Mouse (Mus musculus): ENCODE data around the gene Taok1. TPM values are rescaled to one million over a fixed set of nuclear protein-coding genes. Genes with fewer than 3 reads are reported as not detected.
"Not testable (repeated sequence)": the region's sequence is repeated elsewhere in the genome, so short reads cannot be mapped to it uniquely, and the experiment has no call there.

The Taok1 gene
- polyA plus RNA-seq, 1 experiment, result 5.8 TPM

- H3K27me3 ChIP-seq (ENCODE audit: control insufficient read depth, insufficient read depth, low read length), result no peaks in the 10 kb centered on the region
- H3K36me3 ChIP-seq (ENCODE audit: control insufficient read depth, insufficient read depth, low read length), result peaks cover 2% of the 10 kb centered on the region
- H3K27ac ChIP-seq (ENCODE audit: control insufficient read depth, insufficient read depth, low read depth, low read length), result no peak overlapping the region
- no peaks in the 10 kb centered on the region for H3K4me1 ChIP-seq (ENCODE audit: control insufficient read depth, insufficient read depth, low read length)
- TF ChIP-seq POLR2A (IDR thresholded peaks at IDR 0.05; ENCODE audit: control insufficient read depth, low read depth, low read length) (no peak), CTCF (IDR thresholded peaks at IDR 0.05; ENCODE audit: control insufficient read depth, insufficient read depth, insufficient replicate concordance, low read depth, low read length) (no peak)
- H3K4me3 ChIP-seq (ENCODE audit: control insufficient read depth, low read depth, low read length), result no peak overlapping the region
Measured at GRCm38 (mm10) chr11:77545261-77545660, 62.4 kb downstream of the Taok1 start.

DNA sequence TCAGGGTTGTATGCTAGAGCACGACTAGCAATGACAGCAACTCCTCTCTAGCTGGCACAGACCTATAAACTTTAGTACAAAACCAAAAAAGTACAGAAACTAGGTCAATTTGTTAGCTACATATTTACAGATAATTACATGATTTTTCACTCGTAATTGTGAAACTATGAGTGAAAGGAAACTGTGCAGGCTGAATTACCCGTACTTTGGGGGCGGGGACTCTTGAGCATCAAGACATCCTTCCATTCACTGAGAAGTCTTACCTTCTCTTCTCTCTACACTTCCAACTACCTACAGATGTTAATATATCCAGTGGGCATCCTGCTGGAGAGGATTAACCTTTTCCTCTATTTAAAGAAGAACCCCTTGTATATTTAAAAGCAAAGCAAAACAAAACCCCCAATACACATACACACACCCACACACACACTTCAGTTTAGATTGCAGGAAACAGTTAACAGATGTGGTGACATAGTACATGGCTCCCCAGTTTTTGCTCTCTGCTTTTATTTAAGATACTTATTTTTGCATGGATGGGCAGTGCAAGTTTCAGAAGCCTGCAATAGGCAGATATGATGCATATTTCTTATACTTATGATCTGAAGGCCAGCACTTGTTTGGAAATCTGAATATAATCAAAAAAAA lies 75.3 kb downstream of the Taok1 start:
- Histone ChIP-seq H3K36me3 (ENCODE audit: control insufficient read depth, insufficient read depth, low read length) (no peaks in the 10 kb centered on the region; the same call in 1 of the 2 replicates), H3K4me3 (ENCODE audit: control insufficient read depth, low read depth, low read length) (no peak overlapping the region), H3K4me1 (ENCODE audit: control insufficient read depth, insufficient read depth, low read length) (no peaks in the 10 kb centered on the region), H3K27me3 (ENCODE audit: control insufficient read depth, insufficient read depth, low read length) (no peaks in the 10 kb centered on the region), H3K27ac (ENCODE audit: control insufficient read depth, insufficient read depth, low read depth, low read length) (no peak overlapping the region)
- TF ChIP-seq CTCF (IDR thresholded peaks at IDR 0.05; ENCODE audit: control insufficient read depth, insufficient read depth, insufficient replicate concordance, low read depth, low read length) (no peak), POLR2A (IDR thresholded peaks at IDR 0.05; ENCODE audit: control insufficient read depth, low read depth, low read length) (no peak)

GRCm38 (mm10) chr11:77530862-77531261 lies 76.8 kb downstream of the Taok1 start:
- Histone ChIP-seq H3K27me3 (ENCODE audit: control insufficient read depth, insufficient read depth, low read length) (no peaks in the 10 kb centered on the region), H3K4me1 (ENCODE audit: control insufficient read depth, insufficient read depth, low read length) (no peaks in the 10 kb centered on the region), H3K27ac (ENCODE audit: control insufficient read depth, insufficient read depth, low read depth, low read length) (no peak overlapping the region), H3K36me3 (ENCODE audit: control insufficient read depth, insufficient read depth, low read length) (no peaks in the 10 kb centered on the region; the same call in 1 of the 2 replicates), H3K4me3 (ENCODE audit: control insufficient read depth, low read depth, low read length) (no peak overlapping the region)
- no peak for TF ChIP-seq POLR2A (IDR thresholded peaks at IDR 0.05; ENCODE audit: control insufficient read depth, low read depth, low read length)
- no peak for TF ChIP-seq CTCF (IDR thresholded peaks at IDR 0.05; ENCODE audit: control insufficient read depth, insufficient read depth, insufficient replicate concordance, low read depth, low read length)

GRCm38 (mm10) chr11:77529644-77530043 lies 78.0 kb downstream of the Taok1 start:
- no peaks in the 10 kb centered on the region for H3K27me3 ChIP-seq (ENCODE audit: control insufficient read depth, insufficient read depth, low read length)
- H3K36me3 ChIP-seq (ENCODE audit: control insufficient read depth, insufficient read depth, low read length), result no peaks in the 10 kb centered on the region; the same call in 1 of the 2 replicates
- no peak overlapping the region for H3K4me3 ChIP-seq (ENCODE audit: control insufficient read depth, low read depth, low read length)
- no peak for TF ChIP-seq POLR2A (IDR thresholded peaks at IDR 0.05; ENCODE audit: control insufficient read depth, low read depth, low read length)
- no peak for TF ChIP-seq CTCF (IDR thresholded peaks at IDR 0.05; ENCODE audit: control insufficient read depth, insufficient read depth, insufficient replicate concordance, low read depth, low read length)
- H3K27ac ChIP-seq (ENCODE audit: control insufficient read depth, insufficient read depth, low read depth, low read length), result no peak overlapping the region
- no peaks in the 10 kb centered on the region for H3K4me1 ChIP-seq (ENCODE audit: control insufficient read depth, insufficient read depth, low read length)

DNA sequence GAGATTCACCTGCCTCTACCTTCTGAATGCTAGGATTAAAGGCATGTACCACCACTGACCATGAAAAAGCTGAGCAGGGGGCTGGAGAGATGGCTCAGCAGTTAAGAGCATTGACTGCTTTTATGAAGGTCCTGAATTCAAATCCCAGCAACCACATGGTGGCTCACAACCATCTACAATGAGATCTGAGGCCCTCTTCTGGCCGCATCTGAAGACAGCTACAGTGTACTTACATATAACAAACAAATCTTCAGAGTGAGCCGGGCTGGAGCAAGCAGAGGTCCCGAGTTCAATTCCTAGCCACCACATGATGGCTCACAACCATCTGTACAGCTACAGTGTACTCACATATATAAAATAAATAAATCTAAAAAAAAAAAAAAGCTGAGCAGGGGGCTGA lies 79.2 kb downstream of the Taok1 start:
- not testable (repeated sequence) for H3K4me1 ChIP-seq (ENCODE audit: control insufficient read depth, insufficient read depth, low read length); H3K27me3 ChIP-seq (ENCODE audit: control insufficient read depth, insufficient read depth, low read length); H3K36me3 ChIP-seq (ENCODE audit: control insufficient read depth, insufficient read depth, low read length)

GRCm38 (mm10) chr11:77525804-77526486 lies 81.7 kb downstream of the Taok1 start:
- Histone ChIP-seq H3K27me3 (ENCODE audit: control insufficient read depth, insufficient read depth, low read length) (no peaks in the 10 kb centered on the region), H3K4me3 (ENCODE audit: control insufficient read depth, low read depth, low read length) (no peak overlapping the region)

More for the DNA sequence above, 79.2 kb downstream of the Taok1 start:
- not testable (repeated sequence) for H3K27ac ChIP-seq (ENCODE audit: control insufficient read depth, insufficient read depth, low read depth, low read length); H3K4me3 ChIP-seq (ENCODE audit: control insufficient read depth, low read depth, low read length)

GRCm38 (mm10) chr11:77520601-77521529 lies 86.8 kb downstream of the Taok1 start:
- Histone ChIP-seq H3K4me1 (ENCODE audit: control insufficient read depth, insufficient read depth, low read length) (peaks cover 11% of the 10 kb centered on the region), H3K4me3 (ENCODE audit: control insufficient read depth, low read depth, low read length) (no peak overlapping the region), H3K36me3 (ENCODE audit: control insufficient read depth, insufficient read depth, low read length) (no peaks in the 10 kb centered on the region), H3K27me3 (ENCODE audit: control insufficient read depth, insufficient read depth, low read length) (no peaks in the 10 kb centered on the region), H3K27ac (ENCODE audit: control insufficient read depth, insufficient read depth, low read depth, low read length) (no peak overlapping the region)
- TF ChIP-seq CTCF (IDR thresholded peaks at IDR 0.05; ENCODE audit: control insufficient read depth, insufficient read depth, insufficient replicate concordance, low read depth, low read length) (no peak), POLR2A (IDR thresholded peaks at IDR 0.05; ENCODE audit: control insufficient read depth, low read depth, low read length) (no peak)

More at GRCm38 (mm10) chr11:77525804-77526486, 81.7 kb downstream of the Taok1 start:
- no peak for TF ChIP-seq CTCF (IDR thresholded peaks at IDR 0.05; ENCODE audit: control insufficient read depth, insufficient read depth, insufficient replicate concordance, low read depth, low read length)
- TF ChIP-seq POLR2A (IDR thresholded peaks at IDR 0.05; ENCODE audit: control insufficient read depth, low read depth, low read length), result no peak
- H3K36me3 ChIP-seq (ENCODE audit: control insufficient read depth, insufficient read depth, low read length), result no peaks in the 10 kb centered on the region
- H3K4me1 ChIP-seq (ENCODE audit: control insufficient read depth, insufficient read depth, low read length), result no peaks in the 10 kb centered on the region
- H3K27ac ChIP-seq (ENCODE audit: control insufficient read depth, insufficient read depth, low read depth, low read length), result no peak overlapping the region

Data from testis, adult 2 months (tissue).